Mouse (Mus musculus): ENCODE measurements around the gene Gpx2.
A peak's percentile ranks its signal among the peaks of the same experiment; 100 is the strongest.

Gene Gpx2

DNA sequence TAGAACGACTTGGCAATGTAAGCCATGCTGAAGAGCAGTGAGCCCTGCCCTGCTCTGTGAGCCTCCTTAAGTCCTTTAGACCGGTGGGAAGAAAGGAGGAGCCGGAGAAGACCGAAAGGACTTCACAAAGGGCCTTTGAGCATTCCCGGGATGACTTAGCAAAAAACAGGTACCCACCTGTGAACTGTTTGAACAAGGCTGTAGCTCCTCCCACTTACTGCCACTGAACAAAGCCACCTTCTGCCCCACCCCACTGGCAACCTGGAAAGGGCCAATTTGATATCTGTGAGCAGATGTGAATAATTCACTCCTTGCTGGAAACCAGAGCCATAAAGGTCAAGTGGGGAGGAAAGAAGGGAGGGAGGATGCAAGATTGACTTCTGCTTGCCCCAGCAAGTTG lies at the start of gene Gpx2:
Gpx2 (minus strand) TSS at position 205 of the 400 bp plus-strand sequence.
- DNase-seq (ENCODE audit: low read depth, low spot score): no peak

GRCm38 (mm10) chr12:76844346-76845061 lies 49.1 kb upstream of the Gpx2 start:
- no peak for DNase-seq (ENCODE audit: low read depth, low spot score)

GRCm38 (mm10) chr12:76840081-76840480 lies 44.7 kb upstream of the Gpx2 start:
- DNase-seq (ENCODE audit: low read depth, low spot score): no peak

DNA sequence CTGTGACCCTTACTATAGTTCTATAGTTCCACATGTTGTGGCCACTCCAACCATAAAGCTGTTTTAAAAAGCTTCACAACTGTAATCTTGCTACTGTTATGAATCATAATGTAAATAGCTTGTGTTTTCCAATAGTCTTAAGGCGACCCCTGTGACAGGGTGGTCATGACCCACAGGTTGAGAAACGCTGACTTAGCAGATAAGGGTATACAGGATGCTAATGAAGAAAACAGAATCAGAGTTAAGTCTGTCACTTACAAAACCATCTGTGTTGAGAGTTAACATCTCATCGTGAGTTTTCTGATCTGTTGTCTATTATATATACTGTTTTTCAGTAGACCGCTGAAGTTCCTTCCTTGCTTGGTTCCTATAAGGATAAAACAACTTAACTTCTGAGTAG lies 43.9 kb upstream of the Gpx2 start:
- DNase-seq (ENCODE audit: low read depth, low spot score): no peak

DNA sequence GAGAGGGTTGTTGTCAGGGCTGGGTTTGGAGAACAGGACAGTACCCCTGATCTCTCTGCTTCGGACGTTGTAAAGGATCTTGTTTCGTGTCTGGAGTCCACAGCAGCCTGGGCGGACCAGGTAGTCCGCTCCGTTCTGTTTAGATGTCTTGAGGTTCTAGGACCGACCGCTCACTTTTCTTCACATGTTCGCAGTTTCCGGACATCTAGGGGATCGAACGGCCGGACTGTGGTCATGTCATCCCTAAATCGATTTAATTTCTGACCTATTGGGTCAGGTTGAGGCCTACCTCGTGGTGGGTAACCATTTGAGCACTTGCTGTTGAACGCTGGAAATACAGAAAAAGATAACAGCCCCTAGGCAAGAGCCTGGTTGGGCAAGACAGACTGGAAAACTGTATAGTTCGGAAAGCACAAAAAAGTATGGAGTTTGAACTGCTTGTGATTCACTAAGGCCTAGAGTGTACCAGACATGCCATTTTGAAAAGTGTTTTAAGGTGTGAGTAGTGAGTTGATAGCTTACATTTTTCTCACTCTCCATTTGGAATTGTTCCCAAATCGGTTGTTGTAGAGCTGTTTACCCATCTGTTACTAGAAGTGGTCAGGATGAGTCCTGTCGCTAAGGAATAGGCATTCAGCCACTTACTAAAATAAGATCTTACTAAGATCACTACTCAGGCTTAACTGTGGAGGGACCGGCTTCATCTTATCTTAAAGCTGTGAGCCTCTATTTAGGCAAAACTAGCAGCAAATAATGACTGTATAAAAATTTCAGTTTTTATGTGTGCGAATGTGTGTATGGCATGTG lies 42.7 kb upstream of the Gpx2 start:
- no peak for DNase-seq (ENCODE audit: low read depth, low spot score)

- DNase-seq (ENCODE audit: low read depth, low spot score): peak; percentile 98
These were observed 41.9 kb upstream of the Gpx2 start for GRCm38 (mm10) chr12:76837101-76837843.

DNA sequence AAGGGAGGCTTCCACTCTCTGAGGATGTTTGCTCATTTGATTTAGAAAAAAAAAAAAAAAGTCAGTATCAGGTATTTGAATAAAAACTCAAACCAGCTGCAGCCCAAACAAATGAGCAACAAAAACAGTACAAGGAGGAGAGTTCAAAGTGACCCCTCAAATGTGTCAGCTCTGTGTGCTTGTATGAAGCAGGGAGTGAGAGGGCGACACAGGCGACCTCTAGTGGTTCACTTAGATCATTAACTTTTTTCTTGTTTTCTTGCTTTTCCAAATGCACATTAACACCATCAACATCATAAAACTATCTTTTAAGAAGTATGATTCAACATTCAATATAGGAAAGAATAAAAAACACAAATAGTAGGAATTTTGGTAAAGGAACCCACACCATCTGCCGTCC lies 37.4 kb upstream of the Gpx2 start:
- DNase-seq (ENCODE audit: low read depth, low spot score): no peak

DNA sequence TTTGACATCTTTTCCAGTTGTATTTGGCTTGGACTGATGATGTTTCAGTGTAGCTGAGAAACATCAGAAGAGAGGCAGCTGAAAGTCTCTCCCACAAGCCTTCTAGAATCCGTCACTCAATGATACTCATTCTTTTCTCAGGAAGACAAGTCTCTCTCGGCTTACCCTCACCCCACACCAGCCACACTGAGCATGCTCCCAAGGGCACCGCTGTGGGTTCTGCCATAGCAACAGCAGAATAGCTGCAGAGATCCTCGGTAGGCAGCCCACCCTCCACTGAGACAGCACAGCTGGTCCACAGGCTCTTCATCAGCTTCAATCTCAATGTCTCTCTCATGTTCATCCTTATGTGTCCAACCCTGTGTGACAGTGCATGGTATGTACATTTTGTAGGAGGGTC lies 29.9 kb upstream of the Gpx2 start:
- no peak for DNase-seq (ENCODE audit: low read depth, low spot score)

DNA sequence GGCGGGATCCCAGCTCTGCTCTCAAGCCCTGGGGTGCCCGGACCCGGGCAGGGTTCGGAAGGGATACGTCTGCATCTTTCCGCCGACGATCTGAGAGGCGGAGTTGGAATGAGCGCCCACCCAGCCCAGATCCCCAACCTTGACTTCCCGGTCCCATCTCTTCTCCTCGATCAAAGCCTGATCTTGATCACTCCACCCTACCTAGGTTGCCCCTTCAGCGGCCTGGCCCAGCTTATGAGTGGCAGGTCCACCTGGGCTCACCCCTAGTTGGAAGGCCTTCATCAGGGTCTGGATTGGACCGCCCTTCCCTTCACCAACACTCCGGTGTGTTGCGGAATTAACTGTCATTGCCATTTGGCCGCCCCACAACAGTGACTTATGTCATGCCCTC lies 27.3 kb upstream of the Gpx2 start, which contains the start of gene Rab15:
Rab15 (minus strand) TSS at position 258 of the 391 bp plus-strand sequence.
- no peak for DNase-seq (ENCODE audit: low read depth, low spot score)

DNA sequence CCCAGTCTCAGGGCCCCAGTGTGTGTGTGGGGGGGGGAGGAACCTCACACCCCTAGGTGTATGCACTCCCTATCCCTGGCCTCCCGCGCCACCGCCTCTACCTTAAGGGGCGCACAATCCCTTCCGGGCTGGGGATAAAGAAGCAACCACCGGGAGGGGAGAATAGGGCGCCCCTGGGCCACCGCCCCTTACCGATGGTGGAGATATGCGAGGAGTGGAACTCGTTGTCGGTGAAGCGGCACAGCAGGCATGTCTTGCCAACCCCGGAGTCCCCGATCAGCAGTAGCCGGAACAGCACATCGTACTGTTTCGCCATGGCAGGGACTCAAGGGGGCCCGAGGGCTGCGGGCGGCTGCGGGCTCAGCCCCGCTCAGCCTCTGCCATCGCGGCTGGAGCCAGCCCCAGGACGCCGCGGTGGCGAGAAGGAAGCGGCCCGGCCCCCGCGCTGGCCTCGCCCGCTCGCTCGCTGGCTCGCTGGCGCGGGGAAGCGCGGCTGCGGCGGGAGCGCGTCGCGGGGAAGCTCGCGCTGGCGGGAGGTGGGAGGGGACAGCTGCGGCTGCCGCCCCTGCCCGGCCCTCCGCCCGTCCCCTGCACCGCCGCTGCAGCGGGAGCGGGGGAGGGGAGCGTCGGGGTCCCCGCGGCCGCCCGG lies 26.8 kb upstream of the Gpx2 start:
- DNase-seq (ENCODE audit: low read depth, low spot score): no peak

GRCm38 (mm10) chr12:76820615-76821014 lies 25.3 kb upstream of the Gpx2 start:
- no peak for DNase-seq (ENCODE audit: low read depth, low spot score)

DNA sequence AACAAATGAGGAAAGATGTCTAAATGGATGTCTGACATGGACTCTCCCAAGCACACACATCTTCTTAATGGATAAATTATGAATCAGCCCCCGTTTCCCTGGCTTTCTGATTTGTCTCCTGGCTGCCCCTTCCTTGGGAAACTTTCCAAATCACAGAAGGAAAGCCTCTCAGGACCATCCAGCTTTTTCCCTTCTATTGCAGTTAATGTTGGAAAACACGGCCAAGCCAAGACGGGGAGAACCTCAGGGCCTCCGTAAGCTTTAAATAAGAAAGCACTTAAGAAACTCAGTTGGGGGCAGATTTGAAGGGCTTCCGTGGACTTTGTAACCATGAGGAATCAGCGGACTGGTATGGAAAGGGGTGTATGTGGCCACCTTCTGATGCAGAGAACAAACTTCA lies 24.5 kb upstream of the Gpx2 start:
- no peak for DNase-seq (ENCODE audit: low read depth, low spot score)

- DNase-seq (ENCODE audit: low read depth, low spot score): peak; percentile 84
These were observed 23.6 kb upstream of the Gpx2 start for GRCm38 (mm10) chr12:76818908-76819307.

DNA sequence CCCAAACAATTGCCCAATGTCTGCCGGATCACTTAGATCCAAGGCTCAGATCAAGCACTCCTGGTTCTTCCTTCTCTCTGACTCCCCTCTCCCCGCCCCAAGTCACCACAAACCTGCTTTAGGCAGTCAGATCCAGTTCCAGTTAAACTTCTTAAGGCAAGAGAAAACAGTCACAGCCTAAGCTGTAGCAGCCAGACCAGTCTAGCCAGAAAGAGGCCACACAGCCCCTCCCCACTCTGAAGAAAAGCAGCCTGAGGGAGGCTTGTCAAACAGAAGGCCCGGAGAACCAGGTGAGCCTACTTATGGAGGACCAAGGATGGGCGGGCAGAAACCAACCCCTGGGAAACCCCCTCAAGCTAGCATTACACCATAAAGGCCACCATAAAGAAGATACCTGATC lies 22.8 kb upstream of the Gpx2 start:
- DNase-seq (ENCODE audit: low read depth, low spot score): no peak

GRCm38 (mm10) chr12:76817176-76817575 lies 21.8 kb upstream of the Gpx2 start:
- DNase-seq (ENCODE audit: low read depth, low spot score): no peak

GRCm38 (mm10) chr12:76816720-76817119 lies 21.4 kb upstream of the Gpx2 start:
- no peak for DNase-seq (ENCODE audit: low read depth, low spot score)

DNA sequence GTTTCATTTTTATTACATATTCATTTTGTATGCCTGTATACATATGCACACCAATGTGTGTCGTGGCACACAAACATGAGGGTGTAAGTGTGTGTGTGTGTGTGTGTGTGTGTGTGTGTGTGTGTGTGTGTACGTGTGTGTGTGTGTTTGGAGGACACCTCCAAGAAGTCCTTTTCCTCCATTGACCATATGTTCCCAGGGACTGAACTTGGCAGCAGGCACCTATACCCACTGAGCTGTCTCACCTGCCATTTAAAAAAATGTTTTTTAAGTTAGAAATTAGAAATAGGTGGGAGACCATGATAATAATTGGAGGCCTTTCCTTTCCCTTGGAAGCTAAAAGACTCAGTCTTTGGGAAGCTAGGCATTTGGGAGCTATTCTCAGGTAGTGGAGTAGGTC lies 18.8 kb upstream of the Gpx2 start:
- no peak for DNase-seq (ENCODE audit: low read depth, low spot score)

- no peak for DNase-seq (ENCODE audit: low read depth, low spot score)
These were observed 18.2 kb upstream of the Gpx2 start for GRCm38 (mm10) chr12:76813543-76813942.

DNA sequence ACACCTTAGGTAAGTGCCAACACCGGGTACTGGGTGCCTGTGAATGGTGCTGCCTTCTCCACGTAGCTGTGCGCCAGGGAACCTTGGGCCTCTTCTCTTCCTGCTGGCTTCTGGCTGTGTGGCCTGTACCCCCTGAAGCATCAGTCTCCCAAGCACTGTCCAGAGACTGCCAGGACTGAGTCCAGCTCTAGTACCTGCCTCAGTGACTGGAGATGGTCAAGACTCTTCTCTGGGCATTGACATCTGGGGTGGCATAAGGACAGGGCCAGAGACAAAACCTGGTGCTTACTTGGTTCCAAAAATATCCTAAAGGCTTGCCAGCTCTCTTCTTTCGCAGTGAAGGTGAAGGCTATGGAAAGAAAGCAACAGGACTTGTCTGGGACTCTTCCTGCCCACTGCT lies 15.7 kb upstream of the Gpx2 start:
- DNase-seq (ENCODE audit: low read depth, low spot score): no peak

GRCm38 (mm10) chr12:76810491-76810890 lies 15.1 kb upstream of the Gpx2 start:
- DNase-seq (ENCODE audit: low read depth, low spot score): no peak

DNA sequence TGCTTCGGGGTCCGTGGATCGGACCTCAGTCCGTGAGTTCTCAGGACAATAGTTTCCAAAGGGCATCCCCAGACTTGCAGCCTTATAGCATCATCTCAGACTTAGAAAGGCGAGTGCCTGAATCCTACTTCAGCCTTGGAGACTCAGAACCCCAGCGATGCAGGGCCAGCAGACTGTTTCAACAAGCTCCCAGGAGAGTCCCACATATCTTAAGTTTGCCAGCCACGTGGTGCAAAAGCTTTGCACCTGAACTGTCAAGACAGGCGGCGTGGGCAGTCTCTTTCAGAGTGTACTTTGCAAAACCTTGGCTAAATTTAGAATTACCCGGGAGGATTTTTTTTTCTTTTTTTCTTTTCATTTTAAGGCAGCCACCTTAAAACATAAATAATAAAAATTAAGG lies 12.4 kb upstream of the Gpx2 start:
- DNase-seq (ENCODE audit: low read depth, low spot score): peak; percentile 83

All from telencephalon, adult 2 months (tissue).